Mouse (Mus musculus) liver, adult (tissue): ENCODE results near the gene Tlx3.
A peak's percentile ranks its signal among the peaks of the same experiment; 100 is the strongest.

Experiments
- GATA4 ChIP-seq: IDR thresholded peaks from 2 replicates; pipeline ENCODE4 v1.6.1; 2014; ENCODE audit warnings: mild to moderate bottlenecking, low read length; ENCODE audit not compliant: insufficient replicate concordance

Gene Tlx3

GRCm38 (mm10) chr11:33176525-33177245 is 26.7 kb downstream of the Tlx3 start:
- TF ChIP-seq GATA4 = no peak

- TF ChIP-seq GATA4 = no peak
Measured at GRCm38 (mm10) chr11:33175768-33176167, 27.6 kb downstream of the Tlx3 start.

- no peak for TF ChIP-seq GATA4
Measured at GRCm38 (mm10) chr11:33170489-33170888, 32.9 kb downstream of the Tlx3 start.

GRCm38 (mm10) chr11:33162998-33163506 is 40.3 kb downstream of the Tlx3 start, which contains the start of gene Npm1:
Gene Npm1, minus strand, starts transcription at chr11:33163206.
- TF ChIP-seq GATA4 = peak; percentile 33; the same call in 1 of the 2 replicates

- no peak for TF ChIP-seq GATA4
Measured at GRCm38 (mm10) chr11:33162211-33162997, 41.0 kb downstream of the Tlx3 start.

GRCm38 (mm10) chr11:33159741-33160140 is 43.6 kb downstream of the Tlx3 start:
- TF ChIP-seq GATA4 = no peak

- TF ChIP-seq GATA4 = no peak
Measured at GRCm38 (mm10) chr11:33157453-33158196, 45.8 kb downstream of the Tlx3 start.

- TF ChIP-seq GATA4 = no peak
Measured at GRCm38 (mm10) chr11:33156436-33157015, 46.9 kb downstream of the Tlx3 start.

GRCm38 (mm10) chr11:33154459-33154858 is 48.9 kb downstream of the Tlx3 start:
- no peak for TF ChIP-seq GATA4

GRCm38 (mm10) chr11:33152997-33153396 is 50.4 kb downstream of the Tlx3 start:
- no peak for TF ChIP-seq GATA4

GRCm38 (mm10) chr11:33151780-33152145 is 51.6 kb downstream of the Tlx3 start:
- no peak for TF ChIP-seq GATA4

- TF ChIP-seq GATA4 = no peak
Measured at GRCm38 (mm10) chr11:33151128-33151779, 52.1 kb downstream of the Tlx3 start.
